Mouse (Mus musculus) forebrain, embryonic 12.5 days (tissue): Measurements from ENCODE around the gene Ankrd54. TPM values are rescaled to one million over a fixed set of nuclear protein-coding genes. Genes with fewer than 3 reads are reported as not detected.
"Not testable (repeated sequence)": the region's sequence is repeated elsewhere in the genome, so short reads cannot be mapped to it uniquely, and the experiment has no call there.

Source experiments
- ATAC-seq: fragments of 200-750 bp; cut with Nextera tagmentation; 2 replicates; pipeline ENCODE4 v1.8.0; 2017; ENCODE audit warnings: moderate TSS enrichment; ENCODE audit not compliant: low FRiP score
- H3K27ac ChIP-seq: fragments of 300-500 bp; sonication (generic); 2 replicates; pipeline ENCODE4 v1.5.1; 2016; ENCODE audit warnings: mild to moderate bottlenecking
- H3K27me3 ChIP-seq: fragments of 300-500 bp; sonication (generic); 2 replicates; pipeline ENCODE4 v1.6.1; 2016; ENCODE audit warnings: mild to moderate bottlenecking
- H3K36me3 ChIP-seq: fragments of 300-500 bp; sonication (generic); replicated peaks from 2 replicates; pipeline ENCODE4 v1.6.1; 2016; ENCODE audit warnings: mild to moderate bottlenecking
- H3K4me1 ChIP-seq: fragments of 300-500 bp; sonication (generic); 2 replicates; pipeline ENCODE4 v1.6.1; 2016
- H3K4me2 ChIP-seq: fragments of 300-500 bp; sonication (generic); 2 replicates; pipeline ENCODE4 v1.6.1; 2016; ENCODE audit warnings: mild to moderate bottlenecking, moderate library complexity
- H3K4me3 ChIP-seq: fragments of 300-500 bp; sonication (generic); replicated peaks from 2 replicates; pipeline ENCODE4 v1.5.1; 2016; ENCODE audit warnings: mild to moderate bottlenecking
- H3K9ac ChIP-seq: fragments of 300-500 bp; sonication (generic); 2 replicates; pipeline ENCODE4 v1.6.1; 2016; ENCODE audit warnings: mild to moderate bottlenecking
- H3K9me3 ChIP-seq: fragments of 300-500 bp; sonication (generic); 2 replicates; pipeline ENCODE4 v1.6.1; 2016
- WGBS: fragments of 180-500 bp; shearing (Covaris S2); methylation state at CpG from one replicate; pipeline ENCODE4 v1.1.7; 2016; 5-methylcytosine and 5-hydroxymethylcytosine counted together
- polyA plus RNA-seq: library from polyadenylated mRNA; unstranded; fragments of >200 nt; fragmentation: Nextera tagmentation; extraction: Ambion mirVana; gene quantifications from 2 replicates; pipeline ENCODE4 v1.2.1, GENCODE M21; 2016

The Ankrd54 gene
- polyA plus RNA-seq, 1 experiment from 2014 or later = 60.0 TPM

DNA sequence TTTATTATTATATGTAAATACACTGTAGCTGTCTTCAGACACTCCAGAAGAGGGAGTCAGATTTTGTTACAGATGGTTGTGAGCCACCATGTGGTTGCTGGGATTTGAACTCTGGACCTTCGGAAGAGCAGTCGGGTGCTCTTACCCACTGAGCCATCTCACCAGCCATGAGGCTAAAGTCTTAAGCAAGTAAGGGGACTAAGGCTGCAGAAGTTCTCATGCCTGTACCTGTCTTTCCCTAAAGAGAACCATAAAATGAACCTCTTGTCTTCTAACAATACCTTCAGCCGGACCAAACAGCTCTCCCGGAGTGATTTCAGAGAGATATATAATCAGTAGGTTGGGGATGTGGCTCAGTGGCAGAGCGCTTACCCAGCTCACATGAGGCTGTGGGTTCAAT, 30.8 kb downstream of the Ankrd54 start:
- H3K27ac ChIP-seq, H3K9me3 ChIP-seq, ATAC-seq, H3K9ac ChIP-seq, H3K27me3 ChIP-seq, H3K4me3 ChIP-seq: not testable (repeated sequence)
- Histone ChIP-seq H3K36me3 (peaks cover 18% of the 10 kb centered on the region), H3K4me1 (peaks cover 47% of the 10 kb centered on the region), H3K4me2 (peak overlapping the region; percentile 27)
- WGBS = 90% methylated on average over 5 of the region's 5 CpGs

- Histone ChIP-seq H3K36me3 (peaks cover 9% of the 10 kb centered on the region), H3K4me2 (peak overlapping the region; percentile 96), H3K4me1 (peaks cover 52% of the 10 kb centered on the region), H3K9ac (peak overlapping the region; percentile 100), H3K27ac (peak overlapping the region; percentile 96), H3K9me3 (no peaks in the 10 kb centered on the region), H3K4me3 (peak overlapping the region; percentile 69), H3K27me3 (0 out of 2 replicates have a peak, but pooled peaks cover 3% of the 10 kb centered on the region)
- peak; percentile 85 for ATAC-seq
- WGBS = under 1% methylated on average over 52 of the region's 52 CpGs
Measured at GRCm38 (mm10) chr15:79030551-79031435, 31.9 kb downstream of the Ankrd54 start.

DNA sequence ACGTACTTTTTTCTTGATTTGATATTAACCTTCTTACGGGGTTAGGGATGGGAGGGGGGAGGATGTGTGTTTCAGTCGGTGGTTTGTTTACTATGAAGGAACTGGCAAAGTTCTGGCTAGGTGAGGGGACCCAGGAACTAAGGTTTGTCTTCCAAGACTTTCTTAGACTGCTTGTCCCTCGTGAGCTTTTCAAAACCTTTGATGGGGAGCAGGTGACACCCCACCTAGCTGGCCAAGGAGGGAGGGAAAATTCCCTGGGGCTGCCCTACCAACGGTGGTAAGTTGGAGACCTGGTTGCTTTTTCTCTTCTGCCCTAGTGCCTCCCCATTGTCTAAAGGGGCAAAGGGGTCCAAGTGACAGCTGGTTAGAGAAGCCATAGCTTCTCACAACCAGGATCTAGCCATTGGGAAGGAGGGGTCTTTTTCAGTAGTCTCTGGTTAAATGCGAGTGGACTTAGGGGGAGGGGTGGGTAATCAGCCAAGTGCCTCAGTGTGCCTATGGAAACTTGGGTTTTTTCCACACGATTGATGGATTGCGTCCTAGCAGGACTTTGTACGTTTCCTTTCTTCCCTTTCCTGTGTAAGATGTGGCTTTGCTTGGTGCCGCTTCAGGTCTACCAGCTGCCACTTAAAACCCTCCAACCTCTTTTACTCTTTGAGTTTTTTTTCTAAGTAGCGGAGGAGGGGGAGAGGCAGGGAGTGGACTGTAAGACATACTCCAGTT, 33.0 kb downstream of the Ankrd54 start:
- Histone ChIP-seq H3K4me1 (peaks cover 58% of the 10 kb centered on the region), H3K9me3 (no peaks in the 10 kb centered on the region), H3K36me3 (no peaks in the 10 kb centered on the region), H3K4me2 (peak overlapping the region; percentile 96), H3K4me3 (peak overlapping the region; percentile 69), H3K27ac (peak overlapping the region; percentile 96), H3K9ac (peak overlapping the region; percentile 100), H3K27me3 (peaks cover 11% of the 10 kb centered on the region; the same call in 1 of the 2 replicates)
- 7% methylated on average over 11 of the region's 11 CpGs for WGBS
- no peak for ATAC-seq

GRCm38 (mm10) chr15:79028823-79029484, 33.7 kb downstream of the Ankrd54 start:
- peak overlapping the region; percentile 96 for H3K4me2 ChIP-seq
- peak overlapping the region; percentile 96 for H3K27ac ChIP-seq
- no peak; the same call in 1 of the 2 replicates for ATAC-seq
- 37% methylated on average over 16 of the region's 16 CpGs for WGBS
- H3K27me3 ChIP-seq = peaks cover 15% of the 10 kb centered on the region; the same call in 1 of the 2 replicates
- H3K4me3 ChIP-seq = peak overlapping the region; percentile 69
- peak overlapping the region; percentile 100 for H3K9ac ChIP-seq
- no peaks in the 10 kb centered on the region for H3K9me3 ChIP-seq
- H3K4me1 ChIP-seq = peaks cover 58% of the 10 kb centered on the region
- H3K36me3 ChIP-seq = no peaks in the 10 kb centered on the region

- H3K27ac ChIP-seq = peak within 1 kb of the TSS; percentile 96
- peak within 1 kb of the TSS; percentile 69 for H3K4me3 ChIP-seq
- peak within 1 kb of the TSS; percentile 96 for H3K4me2 ChIP-seq
- under 1% methylated on average over 57 of the region's 58 CpGs for WGBS
- H3K27me3 ChIP-seq = peaks cover 18% of the 10 kb centered on the region; the same call in 1 of the 2 replicates
- H3K9ac ChIP-seq = peak within 1 kb of the TSS; percentile 100
- ATAC-seq = peak; percentile 85
- H3K9me3 ChIP-seq = no peaks in the 10 kb centered on the region
- no peaks in the 10 kb centered on the region for H3K36me3 ChIP-seq
- peaks cover 58% of the 10 kb centered on the region for H3K4me1 ChIP-seq
Measured at GRCm38 (mm10) chr15:79028237-79028738, 34.4 kb downstream of the Ankrd54 start, which contains the start of gene H1f0. H1f0 (plus strand) TSS chr15:79028450.

DNA sequence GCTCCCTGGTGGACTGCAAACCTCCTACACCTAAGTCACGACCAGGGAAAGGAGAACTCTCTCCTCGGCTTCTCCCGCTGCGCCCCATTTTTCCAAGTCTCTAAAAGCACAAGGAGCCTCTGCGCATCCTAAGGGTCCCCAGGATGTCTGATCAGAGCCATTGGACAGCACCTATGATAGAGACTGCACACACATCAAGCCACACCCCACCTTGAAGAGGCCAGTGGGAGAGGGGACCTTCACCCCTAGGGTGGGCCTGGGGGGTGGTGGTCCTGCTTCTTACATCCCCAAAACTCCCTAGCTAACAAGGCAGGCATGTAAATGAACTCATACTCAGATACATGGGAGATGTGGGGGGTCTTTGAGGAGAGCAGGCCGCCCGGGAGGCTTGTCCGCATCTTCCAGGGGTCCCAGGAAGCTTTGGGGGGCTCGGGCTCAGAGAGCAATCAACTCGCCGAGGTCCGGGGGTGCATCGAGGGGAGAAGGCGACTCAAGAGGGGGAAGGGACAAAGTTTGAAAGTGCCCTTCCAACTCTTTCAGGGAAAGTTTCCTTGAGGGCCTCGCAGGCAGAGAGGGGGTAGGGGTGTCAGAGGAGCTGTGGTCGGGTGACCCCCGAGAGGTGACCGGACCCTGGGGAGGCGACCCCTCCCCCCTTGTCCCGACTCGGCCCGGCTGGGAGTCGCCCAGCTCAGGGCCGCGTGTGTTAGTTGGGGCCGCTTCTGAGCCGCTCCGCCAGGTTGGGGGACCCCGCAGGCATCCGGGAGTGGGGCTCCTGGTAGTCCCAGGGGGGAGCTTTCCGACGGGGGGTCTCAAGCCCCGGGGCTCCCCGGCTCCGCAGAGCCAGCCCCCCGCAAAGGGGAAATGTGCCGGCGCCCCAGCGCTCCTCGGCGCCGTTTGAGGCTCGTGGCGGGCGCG, 35.1 kb downstream of the Ankrd54 start:
- H3K9me3 ChIP-seq = no peaks in the 10 kb centered on the region
- H3K4me2 ChIP-seq = peak overlapping the region; percentile 96
- no peaks in the 10 kb centered on the region for H3K36me3 ChIP-seq
- H3K9ac ChIP-seq = peak overlapping the region; percentile 100
- WGBS = 7% methylated on average over 34 of the region's 46 CpGs
- peak overlapping the region; percentile 69 for H3K4me3 ChIP-seq
- ATAC-seq = peak; percentile 28; the same call in 1 of the 2 replicates
- H3K4me1 ChIP-seq = peaks cover 61% of the 10 kb centered on the region
- H3K27ac ChIP-seq = peak overlapping the region; percentile 96
- peaks cover 18% of the 10 kb centered on the region; the same call in 1 of the 2 replicates for H3K27me3 ChIP-seq

GRCm38 (mm10) chr15:79026511-79027290, 36.0 kb downstream of the Ankrd54 start:
- Histone ChIP-seq H3K9ac (no peak overlapping the region), H3K9me3 (no peaks in the 10 kb centered on the region), H3K27me3 (peaks cover 18% of the 10 kb centered on the region; the same call in 1 of the 2 replicates), H3K36me3 (no peaks in the 10 kb centered on the region), H3K4me3 (no peak overlapping the region), H3K4me2 (peak overlapping the region; percentile 96), H3K4me1 (peaks cover 55% of the 10 kb centered on the region), H3K27ac (no peak overlapping the region)
- no peak for ATAC-seq
- WGBS = 52% methylated on average over 14 of the region's 14 CpGs

GRCm38 (mm10) chr15:79025687-79026308, 36.9 kb downstream of the Ankrd54 start:
- Histone ChIP-seq H3K4me2 (peak overlapping the region; percentile 39), H3K4me1 (peaks cover 46% of the 10 kb centered on the region), H3K27ac (no peak overlapping the region), H3K9ac (peak overlapping the region; percentile 49; the same call in 1 of the 2 replicates), H3K36me3 (no peaks in the 10 kb centered on the region), H3K9me3 (no peaks in the 10 kb centered on the region), H3K4me3 (peak overlapping the region; percentile 5; the same call in 1 of the 2 replicates), H3K27me3 (peaks cover 18% of the 10 kb centered on the region; the same call in 1 of the 2 replicates)
- no peak for ATAC-seq
- 10% methylated on average over 16 of the region's 18 CpGs for WGBS

DNA sequence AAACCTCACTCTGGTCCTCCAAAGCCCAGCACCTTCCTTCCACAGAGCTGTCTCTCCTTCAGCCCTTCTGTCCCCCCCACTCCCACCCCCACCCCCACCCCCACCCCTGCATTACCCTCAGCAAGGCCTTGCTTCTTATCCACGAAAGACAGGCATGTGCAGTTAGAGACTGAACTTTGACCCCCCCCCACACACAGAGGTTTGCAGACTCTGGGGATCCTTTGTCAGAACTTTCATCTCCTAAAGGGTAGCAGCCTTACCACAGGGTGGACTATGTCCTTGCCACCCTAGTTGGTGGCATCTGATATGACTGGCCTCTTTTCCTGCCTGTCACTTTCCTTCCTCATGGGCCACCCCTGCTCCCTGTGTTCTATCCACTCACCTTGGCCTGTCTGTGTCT, 39.3 kb downstream of the Ankrd54 start:
- Histone ChIP-seq H3K9ac (peak overlapping the region; percentile 21; the same call in 1 of the 2 replicates), H3K4me3 (no peak overlapping the region), H3K27ac (no peak overlapping the region), H3K9me3 (no peaks in the 10 kb centered on the region), H3K36me3 (no peaks in the 10 kb centered on the region), H3K4me2 (no peak overlapping the region), H3K27me3 (peaks cover 18% of the 10 kb centered on the region; the same call in 1 of the 2 replicates), H3K4me1 (peaks cover 28% of the 10 kb centered on the region)
- 55% methylated on average over 1 of the region's 1 CpGs for WGBS
- ATAC-seq = no peak

DNA sequence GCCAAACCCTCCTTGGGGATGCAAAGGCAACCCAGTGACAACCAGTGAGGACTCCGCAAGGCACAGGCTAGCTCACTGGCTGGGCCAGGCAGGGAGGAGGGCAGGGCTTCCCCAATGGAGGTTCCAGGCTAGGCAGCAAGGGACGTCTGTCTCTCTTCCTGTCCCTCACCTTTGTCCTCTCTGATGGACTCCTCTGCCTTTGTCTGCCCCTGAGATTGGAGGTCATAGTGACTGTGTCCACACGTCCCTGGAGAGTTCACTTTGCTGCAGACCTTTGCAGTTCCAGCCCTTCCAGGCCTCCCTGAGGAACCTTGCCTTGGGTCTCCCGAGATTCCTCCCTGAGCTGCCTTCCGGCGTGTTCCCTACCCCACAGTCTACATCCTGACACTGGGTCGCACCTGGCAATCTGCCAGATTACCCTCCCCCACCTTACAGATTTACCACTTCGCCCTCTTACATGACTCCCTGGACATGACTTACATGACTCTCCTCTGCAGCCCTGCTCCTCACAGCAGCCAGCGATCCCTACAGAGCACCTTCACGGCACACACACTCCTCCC, 39.9 kb downstream of the Ankrd54 start:
- Histone ChIP-seq H3K36me3 (no peaks in the 10 kb centered on the region), H3K9ac (no peak overlapping the region), H3K9me3 (no peaks in the 10 kb centered on the region), H3K4me1 (peaks cover 27% of the 10 kb centered on the region), H3K27me3 (peaks cover 18% of the 10 kb centered on the region; the same call in 1 of the 2 replicates), H3K27ac (no peak overlapping the region), H3K4me2 (no peak overlapping the region), H3K4me3 (no peak overlapping the region)
- no peak for ATAC-seq
- 77% methylated on average over 10 of the region's 10 CpGs for WGBS
